Mouse (Mus musculus) adrenal gland, adult (tissue): ENCODE results near the gene Cfap73.

Experiments
- DNase-seq, 2 experiments: peaks; one replicate each; pipeline ENCODE4 v3.0.0; 2022 to 2023; ENCODE audit warnings: low spot score in 1 of 2; ENCODE audit not compliant: inconsistent age in 2 of 2

Gene Cfap73

DNA sequence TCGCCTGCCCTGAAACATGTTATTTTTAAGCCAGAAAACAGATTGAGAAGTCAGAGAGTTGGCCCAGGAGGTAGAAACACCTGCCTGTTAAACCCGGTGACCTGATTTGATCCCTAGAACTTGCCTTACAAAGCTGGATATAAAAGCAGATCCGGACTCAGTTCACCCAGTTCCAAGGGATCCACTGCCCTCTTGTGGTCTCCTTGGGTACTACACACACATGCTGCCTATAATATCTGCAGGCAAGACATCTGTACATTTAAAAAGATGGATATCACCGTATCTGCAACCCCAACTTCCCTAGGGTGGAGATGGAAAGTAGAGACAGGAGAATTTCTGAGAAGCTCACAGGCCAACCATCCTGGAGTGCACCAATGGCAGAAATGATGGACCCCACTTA lies 18.1 kb downstream of the Cfap73 start:
- peak in 1 of 2 experiments; percentile 55 for DNase-seq

DNA sequence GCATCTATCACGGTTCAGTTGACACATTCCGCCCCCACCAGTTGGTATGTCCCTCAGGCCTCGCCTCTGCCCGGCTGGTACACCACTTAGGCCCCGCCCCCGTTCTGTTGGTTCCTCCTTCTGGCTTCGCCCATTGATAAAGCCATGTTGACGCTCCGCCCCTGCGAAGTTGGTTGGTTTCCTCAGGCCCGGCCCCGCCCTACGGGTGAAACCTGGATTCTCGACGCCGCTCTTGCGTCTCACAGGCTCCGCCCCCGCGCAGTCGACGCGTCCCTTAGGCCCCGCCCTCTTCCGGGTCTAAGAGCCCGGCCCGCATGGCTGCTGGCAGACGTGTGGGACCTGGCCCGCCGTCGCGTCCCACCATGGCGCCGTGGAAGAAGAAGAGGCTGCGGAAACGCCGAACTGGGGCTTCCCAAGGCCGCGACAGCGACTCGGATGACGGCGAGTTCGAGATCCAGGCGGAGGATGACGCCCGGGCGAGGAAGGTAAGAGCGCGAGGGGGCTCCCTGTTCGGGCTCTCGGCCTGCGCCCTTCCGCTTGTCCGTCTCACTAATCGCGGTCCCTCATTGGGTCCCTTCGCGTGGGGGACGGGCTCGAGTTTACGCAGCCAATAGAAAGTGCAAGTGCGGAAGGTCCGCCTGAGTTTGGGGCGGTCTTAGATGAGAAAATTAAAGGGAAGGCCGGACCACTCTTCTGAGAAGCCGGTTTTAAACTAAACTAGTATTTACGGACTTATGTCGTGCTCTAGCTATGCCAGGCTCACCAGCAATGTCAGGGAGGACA lies 21.0 kb downstream of the Cfap73 start:
- peak; percentile 100 for DNase-seq

DNA sequence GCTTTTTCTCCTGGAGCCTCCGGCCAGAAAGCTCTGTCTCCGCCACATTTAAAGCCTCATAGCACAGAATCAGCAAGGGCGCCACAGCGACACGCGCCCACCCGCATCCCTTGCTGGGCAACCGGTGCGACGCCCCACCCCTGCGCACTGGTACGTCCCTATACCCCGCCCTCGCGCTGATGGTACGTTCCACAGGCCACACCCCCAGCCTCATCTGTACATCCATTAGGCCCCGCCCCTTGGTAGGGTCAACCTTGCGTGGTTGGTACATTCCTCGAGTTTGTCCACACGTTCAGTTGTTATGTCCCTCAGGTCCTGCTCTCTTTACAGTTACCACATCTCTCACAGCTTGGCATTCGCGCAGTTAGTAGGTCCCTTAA lies 21.6 kb downstream of the Cfap73 start, which contains the start of the genes Rita1 and Ddx54:
TSS of gene Rita1 (minus strand) at position 148 of the 380 bp plus-strand sequence.
TSS of gene Ddx54 (plus strand) at position 298 of the 380 bp plus-strand sequence.
- DNase-seq: peak; percentile 98 to 100

DNA sequence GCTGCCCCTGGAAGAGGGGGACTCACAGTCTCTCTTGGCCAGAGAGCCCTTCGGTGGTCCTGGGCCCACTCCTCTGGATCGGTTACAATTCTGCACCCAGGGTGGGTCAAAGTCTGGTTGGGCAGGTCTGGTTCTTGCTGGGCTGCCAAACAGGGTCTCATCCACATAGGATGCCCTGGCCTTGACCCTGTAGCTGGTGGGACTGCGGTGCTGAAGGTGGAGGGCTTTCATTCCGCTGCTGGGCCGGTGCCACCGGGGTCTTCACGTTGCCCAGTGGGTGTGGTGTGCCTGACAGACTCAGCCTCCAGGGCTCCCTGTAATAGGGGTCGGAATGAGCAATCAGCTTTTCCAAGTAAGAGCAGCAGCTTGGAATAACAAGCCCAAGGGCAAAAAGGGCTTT lies 22.6 kb downstream of the Cfap73 start:
- peak; percentile 56 to 68 for DNase-seq

DNA sequence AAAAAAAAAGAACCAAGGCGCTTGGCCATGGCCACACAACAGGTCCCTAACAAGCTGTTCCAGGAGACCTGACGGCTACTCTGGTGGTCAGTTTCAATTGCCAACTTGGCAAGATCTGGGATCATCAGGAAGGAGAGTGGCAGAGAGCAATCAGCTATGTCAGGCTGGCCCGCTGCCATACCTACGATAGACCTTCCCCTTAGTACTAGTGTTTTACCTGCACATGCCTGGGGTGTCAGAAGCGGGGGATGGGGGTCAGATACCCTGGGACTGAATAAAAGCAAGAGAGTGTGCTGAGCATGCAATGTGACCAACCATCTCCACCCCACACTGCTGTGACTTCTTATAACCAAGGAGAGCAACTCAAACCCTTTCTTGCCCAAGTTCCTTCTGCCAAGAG lies 23.1 kb downstream of the Cfap73 start:
- DNase-seq: peak in 1 of 2 experiments; percentile 51

DNA sequence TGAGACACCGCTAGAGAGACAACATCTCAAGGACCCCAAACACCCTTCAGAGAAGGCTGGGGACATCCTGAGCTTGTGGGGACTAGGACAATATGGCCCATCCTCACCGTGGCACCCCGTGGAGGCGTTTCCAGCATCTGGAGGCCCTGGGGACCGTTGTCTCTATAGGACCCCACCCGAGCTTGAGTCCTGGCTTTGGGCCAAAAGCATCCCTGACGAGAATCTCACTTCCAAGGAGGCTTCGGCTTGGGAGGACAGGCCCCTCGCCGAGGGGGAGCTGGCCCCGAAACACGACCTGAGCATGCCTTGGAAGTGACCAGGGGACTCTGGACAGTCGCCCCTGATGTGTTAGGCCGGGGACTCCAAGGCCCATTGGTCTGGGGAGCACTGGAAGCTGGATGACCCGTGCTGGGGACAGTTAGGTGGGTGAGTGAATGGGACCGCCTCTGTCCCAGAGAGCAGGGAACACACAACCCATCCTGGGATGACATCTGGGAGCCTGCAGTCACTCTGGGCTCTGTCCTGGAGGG lies 24.7 kb downstream of the Cfap73 start:
- DNase-seq: peak in 1 of 2 experiments; percentile 44

DNA sequence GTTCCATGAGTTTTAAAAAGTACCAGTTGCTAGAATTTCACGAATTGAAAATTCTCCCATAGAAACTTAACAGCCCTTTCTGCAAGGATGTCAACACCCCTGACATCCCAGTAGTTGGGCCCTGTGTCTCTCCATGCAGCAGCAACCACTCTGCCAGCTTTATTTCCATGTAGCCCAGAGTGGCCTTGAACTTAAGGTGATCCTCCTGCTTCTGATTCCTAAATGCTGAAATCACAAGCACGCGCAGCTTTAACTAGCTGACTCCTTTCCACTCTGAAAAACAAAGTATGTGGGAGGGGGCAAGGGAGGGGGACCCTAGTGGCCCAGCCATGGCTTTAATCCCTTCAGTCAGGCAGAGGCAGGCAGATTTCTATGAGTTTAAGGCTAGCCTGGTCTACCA lies 26.7 kb downstream of the Cfap73 start:
- peak; percentile 59 to 78 for DNase-seq

DNA sequence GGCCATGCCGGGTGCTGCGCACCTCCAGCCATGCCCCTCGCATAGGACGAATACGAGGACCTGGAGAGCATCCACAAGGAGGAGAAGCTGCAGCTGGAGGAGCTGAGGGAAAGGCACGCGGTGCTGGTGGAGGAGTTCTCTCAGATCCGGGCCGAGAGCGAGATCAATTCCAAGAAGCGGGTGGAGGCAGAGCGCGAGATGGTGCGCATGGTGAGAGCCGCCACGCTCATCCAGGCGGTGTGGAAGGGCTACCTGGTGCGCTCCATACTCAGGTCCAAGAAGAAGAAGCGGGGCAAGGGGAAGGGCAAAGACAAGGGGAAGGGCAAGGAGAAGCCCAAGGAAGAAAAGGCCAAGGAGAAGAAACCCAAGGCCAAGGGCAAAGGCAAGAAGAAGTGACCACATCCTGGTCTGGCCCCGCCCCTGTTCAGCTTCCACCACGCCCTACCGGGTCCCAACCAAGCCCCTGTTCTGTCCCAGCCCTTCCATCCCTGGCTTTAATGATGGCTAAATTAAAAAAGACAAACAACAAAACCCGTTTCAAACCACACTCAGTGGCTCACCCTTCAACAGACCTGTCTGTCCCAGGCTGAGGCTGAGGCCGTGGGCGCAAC lies 27.3 kb downstream of the Cfap73 start:
- peak in 1 of 2 experiments; percentile 55 for DNase-seq

DNA sequence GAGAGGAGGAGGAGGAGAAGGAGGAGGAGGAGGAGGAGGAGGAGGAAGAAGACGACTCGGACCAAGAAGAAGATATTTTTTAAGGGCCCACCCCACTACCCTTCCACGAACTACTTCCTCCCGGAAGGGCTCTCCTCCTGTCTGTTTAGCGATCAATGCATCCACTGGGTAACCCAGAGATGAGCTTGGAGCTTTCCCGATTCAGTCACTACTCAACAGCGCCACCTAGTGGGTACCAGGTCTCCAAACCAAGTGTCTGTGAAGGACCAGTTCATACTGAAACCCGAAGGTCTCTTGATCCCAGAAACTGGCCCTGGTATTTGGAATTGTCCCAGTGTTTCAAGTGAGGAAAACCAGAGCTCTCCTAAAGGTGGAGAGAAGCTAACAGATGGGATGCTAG lies 28.3 kb downstream of the Cfap73 start:
- DNase-seq: peak; percentile 87 to 96

DNA sequence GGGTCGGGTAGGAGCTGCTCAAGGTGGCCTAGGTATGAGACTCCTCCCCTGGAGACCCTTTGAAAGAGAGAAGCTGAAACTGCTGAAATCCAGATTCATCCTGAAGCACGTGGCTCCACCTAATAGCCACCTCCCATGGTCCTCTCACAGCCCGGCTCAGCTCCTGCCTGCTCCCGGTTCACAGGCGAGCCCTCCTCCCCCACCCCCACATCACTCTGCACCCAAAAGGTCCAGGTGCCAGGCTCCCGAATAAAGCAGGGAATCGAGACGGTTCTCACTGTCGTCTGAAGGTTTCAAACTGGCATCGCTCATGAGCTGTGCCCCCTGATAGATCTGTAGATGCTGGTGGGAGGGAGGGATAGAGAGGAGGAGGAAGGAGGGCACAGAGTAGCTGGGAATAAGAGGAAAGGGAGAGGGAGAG lies 28.8 kb downstream of the Cfap73 start:
- DNase-seq: peak in 1 of 2 experiments; percentile 53

DNA sequence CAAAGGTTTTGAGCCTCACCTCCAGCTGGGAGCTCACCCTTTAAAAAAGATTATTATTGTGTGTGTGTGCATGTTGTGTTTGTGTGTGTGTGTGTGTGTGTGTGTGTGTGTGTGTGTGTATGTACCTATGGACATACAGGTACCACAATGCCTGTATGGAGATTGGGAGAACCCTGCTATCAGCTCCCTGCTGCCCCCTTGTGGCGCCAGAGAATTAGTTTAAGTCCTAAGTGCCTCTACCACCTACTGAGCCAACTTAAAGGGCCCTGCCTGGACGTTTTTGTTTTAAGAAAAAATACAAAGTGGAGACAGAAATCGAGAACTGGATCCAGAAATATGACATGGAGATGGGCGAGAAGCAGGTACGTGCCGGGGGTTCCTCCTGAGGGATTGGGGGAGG lies 29.2 kb downstream of the Cfap73 start:
- peak; percentile 75 to 91 for DNase-seq

DNA sequence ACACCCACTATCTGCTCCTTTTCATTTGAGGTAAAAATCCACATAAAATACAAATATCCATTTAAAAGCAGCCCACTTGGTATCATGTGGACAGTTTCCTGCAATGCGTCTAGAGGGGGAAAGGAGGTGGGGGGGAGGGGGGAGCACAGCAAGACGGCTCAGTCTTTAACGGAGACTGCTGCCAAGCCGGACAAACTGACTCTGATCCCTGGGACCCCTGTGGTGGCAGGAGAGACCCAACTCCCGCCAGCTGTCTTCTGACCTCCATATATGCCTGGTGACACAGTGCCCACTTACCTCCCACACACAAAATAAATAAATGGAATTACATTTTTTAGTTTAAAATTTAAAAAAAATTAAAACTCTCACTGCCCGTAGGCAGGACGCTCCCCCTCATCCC lies 30.5 kb downstream of the Cfap73 start:
- no peak for DNase-seq

DNA sequence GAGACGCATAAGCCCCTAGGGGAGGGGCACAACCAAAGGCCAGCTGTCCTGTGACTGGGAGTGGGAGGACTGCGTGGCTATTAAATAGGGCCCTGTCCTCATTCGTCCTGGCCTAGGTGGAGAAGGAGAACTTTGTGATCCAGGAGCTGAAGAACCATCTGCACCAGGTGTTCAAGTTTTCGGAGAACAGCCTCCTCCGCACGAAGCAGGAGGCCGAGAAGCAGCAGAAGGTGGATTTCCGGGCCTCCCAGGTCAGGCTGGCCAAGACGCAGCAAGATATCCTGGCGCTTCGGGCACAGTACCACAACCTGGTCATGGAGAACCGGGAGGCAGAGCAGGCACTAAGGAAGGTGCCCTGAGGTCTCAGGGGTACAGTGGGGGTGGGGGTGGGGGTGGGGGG lies 31.8 kb downstream of the Cfap73 start:
- no peak for DNase-seq

DNA sequence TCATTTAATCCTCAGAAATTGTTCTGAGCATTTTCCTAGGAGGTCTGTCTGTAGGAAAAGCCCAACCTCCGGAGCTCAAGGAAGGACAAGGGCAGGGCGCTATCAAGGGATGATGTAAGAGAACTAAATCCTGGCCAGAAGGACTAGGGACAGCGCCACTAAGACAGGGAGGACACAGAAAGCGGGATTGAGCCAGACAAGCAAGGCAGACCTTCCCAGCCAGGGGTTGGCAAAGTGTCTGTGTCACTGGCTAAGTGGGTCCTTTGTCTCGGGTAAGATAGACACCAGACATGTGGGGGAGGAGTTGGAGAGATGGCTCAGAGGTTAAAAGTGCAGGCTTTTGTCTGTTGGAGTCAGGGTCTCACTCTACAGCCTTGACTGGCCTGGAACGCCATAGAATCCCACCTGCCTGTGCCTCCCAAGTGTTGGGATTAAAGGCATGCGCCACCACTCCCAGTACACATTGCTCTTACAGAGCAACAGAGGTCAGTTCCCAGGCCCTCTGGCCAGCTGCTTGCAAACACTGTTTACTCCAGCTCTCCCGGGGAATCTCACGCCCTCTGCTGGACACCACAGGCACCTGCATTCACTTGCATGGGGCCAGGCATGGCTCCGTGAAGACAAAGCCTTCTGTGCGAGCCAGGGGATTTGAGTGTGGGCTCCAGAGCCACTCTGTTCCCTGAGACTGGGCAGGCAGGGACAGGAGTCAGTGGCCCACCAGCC lies 32.9 kb downstream of the Cfap73 start:
- DNase-seq: peak in 1 of 2 experiments; percentile 58

DNA sequence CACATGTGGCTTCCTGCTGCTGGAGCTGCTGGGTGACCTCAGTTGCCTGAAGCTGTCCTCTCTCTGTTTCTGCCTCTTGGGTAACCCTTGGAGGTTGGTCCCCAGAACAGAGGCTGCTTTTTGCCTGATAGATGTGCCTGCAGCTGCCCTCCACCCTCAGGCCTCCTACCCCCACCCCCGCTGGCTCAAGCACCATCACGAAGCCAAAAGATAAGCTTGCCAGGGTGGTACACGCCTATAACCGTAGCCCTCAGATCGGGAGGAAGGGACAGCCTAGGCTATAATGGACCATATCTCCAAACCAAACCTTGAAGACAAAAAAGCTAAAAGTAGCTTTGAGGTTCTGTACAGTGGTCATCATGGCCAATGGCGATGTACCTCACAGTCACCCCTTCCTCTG lies 34.4 kb downstream of the Cfap73 start:
- DNase-seq: no peak

DNA sequence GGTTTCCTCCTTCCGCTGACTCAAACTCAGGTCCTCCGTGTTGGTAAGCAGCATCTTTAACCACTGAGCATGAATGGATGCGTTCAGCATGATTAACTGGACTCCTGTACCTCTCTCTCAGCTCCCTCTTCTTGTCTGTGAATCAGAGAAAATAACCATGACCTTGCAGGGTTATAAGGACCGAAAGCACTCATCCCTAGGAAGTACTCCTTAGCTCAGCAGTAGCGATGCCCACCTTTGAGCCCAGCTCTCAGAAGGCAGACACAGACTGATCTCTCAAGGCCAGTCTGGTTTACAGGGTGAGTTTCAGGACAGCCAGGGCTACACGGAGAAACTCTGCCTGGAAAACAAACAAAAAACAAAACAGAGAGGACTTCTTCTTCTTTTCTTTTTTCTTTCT lies 39.5 kb downstream of the Cfap73 start:
- no peak for DNase-seq

DNA sequence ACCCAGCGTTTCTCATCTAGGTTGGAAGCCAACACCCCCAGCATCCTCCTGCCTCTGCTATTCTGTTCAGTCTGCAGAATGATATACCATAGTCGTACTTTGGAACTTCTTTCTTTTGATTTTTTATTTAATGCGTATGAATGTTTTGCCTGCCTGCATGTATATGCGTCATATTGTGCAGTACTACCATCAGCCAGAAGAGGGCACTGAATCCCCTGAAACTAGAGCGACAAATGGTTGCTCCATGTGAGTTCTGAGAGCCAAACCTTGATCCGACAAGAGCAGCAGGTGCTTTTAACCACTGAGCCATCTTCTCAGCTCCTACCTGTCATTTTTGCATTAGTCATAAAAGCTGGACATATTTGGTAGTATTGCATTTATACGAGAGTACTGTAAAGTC lies 41.9 kb downstream of the Cfap73 start:
- DNase-seq: no peak

DNA sequence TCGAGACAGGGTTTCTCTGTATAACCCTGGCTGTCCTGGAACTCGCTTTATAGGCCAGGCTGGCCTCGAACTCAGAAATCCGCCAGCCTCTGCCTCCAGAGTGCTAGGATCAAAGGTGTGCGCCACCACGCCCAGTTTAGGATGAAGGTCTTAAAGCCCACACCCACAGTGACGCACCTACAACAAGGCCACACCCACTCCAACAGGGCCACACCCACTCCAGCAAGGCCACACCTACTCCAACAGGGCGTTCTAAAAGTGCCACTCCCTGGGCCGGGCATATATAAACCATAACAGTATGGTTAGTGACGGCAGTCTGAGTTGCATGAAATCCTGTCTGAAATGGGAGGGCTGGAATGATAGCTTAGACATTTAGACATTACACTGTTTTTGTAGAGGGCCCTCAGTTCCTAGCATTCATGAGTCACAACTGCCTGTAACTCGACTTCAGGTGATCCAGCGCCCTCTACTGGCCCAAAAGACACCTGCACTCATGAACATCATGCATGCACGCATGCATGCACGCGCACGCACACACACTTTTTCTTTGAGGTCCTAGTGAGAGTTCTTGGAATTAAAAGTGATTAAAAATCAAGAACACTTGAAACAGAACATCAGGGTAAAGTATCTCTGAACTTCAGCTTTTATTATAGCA lies 43.6 kb downstream of the Cfap73 start:
- peak in 1 of 2 experiments; percentile 71 for DNase-seq

DNA sequence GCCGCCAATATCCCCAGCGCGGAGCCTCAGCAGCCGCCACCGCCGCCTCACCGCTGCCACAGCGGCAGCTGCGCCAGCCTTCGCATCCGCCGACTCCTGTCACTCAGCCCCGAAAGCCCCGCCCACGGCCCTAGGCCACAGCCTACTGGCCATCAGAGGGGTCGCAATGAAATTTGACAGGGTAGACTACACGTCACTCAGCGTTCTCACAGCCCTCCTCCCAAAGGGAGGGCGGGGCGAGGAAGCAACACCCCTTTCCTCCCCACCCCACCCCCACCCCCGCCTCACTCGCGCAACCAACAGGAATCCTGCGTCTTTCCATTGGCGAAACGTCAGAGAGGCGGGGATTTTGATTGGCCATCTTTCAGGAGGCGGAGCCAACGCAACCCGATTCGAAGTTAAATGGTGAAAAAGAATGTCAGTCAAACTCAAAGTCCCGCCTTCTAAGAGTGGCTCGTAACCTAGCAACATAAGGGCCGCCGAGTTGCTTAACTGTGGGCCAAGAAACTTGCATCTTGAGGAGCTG lies 45.4 kb downstream of the Cfap73 start, which contains the start of the genes Tpcn1 and Iqcd:
TSS of gene Tpcn1 (minus strand) at position 105 of the 526 bp plus-strand sequence.
TSS of gene Iqcd (plus strand) at position 448 of the 526 bp plus-strand sequence.
- DNase-seq: peak; percentile 99

DNA sequence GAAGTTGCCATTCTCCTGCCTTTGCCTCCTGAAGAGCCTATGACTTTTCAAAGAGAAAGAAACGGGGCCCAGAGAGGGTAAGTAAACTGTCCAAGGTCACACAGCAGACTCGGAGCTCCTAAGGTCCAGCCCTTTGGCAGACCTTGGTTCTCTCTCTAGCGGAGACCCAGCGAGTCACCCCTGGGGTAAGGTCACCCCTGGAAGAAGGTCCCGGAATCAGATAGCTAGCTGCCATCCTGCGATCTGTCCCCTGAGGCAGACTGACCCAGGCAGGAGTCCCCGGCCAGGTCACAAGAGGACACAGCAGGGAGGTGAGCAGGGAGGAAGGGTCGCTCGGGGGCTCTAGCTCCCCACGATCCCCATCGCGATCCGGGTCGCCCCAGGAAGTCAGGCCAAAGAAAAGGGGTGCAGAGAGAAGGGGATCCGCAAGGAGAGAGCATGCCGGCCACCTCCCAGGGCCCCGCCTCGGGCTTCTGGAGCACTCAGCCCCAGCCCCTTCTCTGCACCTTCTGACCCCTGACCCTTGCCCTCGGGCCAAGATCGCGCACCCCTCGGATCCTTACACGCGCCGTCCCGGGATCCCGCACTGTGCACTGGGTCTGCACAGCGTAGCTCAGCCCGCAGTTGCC lies 46.0 kb downstream of the Cfap73 start:
- no peak for DNase-seq
